Mouse (Mus musculus): ENCODE measurements around the gene Selenoh.

Selenoh gene

DNA sequence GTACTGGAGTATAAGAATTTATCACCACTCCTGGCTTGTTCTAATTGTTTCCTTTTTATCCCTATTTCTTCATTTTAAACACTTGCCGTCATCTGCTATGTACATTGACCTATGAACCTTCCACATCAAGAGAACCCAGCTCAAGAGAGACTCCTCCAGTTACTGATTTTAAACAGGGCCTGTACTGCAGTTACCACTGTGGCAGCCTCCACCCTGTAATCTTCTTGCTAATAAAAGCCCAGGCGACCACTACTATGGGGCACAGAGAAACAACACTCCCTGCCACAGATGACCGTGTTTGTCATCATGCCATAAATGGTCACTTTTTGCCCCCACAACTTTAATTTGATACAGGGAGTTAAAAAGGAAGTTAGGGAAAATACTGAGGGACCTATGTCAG, 43.5 kb downstream of the Selenoh start:
- no peak for DNase-seq (ENCODE audit: low read depth)

- DNase-seq (ENCODE audit: low read depth) = peak; percentile 35
Observed at GRCm38 (mm10) chr2:84626366-84626975, 44.1 kb downstream of the Selenoh start.

- no peak for DNase-seq (ENCODE audit: low read depth)
Observed at GRCm38 (mm10) chr2:84624201-84624600, 46.4 kb downstream of the Selenoh start.

DNA sequence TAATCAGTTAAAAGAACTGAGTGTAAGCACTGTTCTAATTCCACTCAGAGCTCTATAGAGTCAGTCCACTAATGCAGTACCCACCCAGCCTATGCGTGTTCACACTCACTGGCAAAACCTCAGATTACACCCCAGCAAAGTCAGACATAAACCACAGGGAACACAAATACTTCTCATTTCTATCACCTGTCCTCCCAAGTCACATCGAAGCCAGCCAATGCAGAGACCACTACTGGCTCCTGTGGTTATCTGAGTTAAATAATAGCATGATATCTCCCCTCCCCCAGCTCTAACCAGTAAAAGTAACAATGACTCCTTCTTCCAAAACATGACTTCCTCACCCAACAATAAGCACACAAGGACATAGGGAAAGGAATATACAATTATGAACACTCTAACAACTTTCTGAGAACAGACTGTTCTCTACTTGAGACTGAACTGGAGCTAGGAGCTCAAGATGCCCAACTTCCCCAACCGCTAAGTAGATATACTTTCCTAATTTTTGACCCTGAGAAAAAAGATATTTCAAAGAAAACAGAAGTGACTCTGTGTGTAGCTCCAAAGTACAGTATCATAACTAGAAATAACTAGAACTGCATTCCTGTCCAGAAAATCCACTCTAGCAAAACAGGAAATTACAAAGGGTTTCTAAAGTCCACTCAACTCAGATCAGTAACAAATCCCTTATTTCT, 47.0 kb downstream of the Selenoh start:
- peak; percentile 31 for DNase-seq (ENCODE audit: low read depth)

DNA sequence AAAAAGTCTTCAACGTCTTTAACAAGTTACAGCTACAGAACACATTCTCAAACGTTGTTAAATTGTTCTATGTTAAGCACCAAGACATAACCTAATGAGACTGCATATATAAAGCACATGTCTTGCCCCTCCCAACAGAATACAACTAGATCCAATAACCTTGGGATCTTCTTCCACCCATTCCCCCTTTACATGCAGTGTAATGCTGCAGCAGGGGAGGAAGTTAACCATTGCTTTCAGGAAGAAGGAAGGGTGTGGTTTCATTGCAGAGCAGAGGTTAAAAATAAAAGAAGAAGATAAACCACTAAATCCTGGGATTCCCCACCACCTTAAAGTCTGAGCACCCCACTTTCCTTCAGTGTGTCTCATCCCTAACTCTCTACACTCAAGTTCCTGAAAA, 47.9 kb downstream of the Selenoh start:
- peak; percentile 28 for DNase-seq (ENCODE audit: low read depth)

GRCm38 (mm10) chr2:84619646-84620340, 50.8 kb downstream of the Selenoh start:
- DNase-seq (ENCODE audit: low read depth) = no peak

Measured in 416B (cell line).